Mouse (Mus musculus) intestine, embryonic 14.5 days (tissue): Measurements from ENCODE around the gene Muc3. TPM values are rescaled to one million over a fixed set of nuclear protein-coding genes. Genes with fewer than 3 reads are reported as not detected.

Experiments used
- ATAC-seq: fragments of 200-750 bp; cut with Nextera tagmentation; replicated peaks from 2 replicates; pipeline ENCODE4 v1.8.0; 2017; ENCODE audit warnings: low read depth, moderate number of reproducible peaks, moderate TSS enrichment, moderate library complexity; ENCODE audit not compliant: low FRiP score, low TSS enrichment
- DNase-seq: peaks from one replicate; pipeline ENCODE4 v3.0.0-alpha.2; 2018; ENCODE audit warnings: low spot score
- H3K27ac ChIP-seq: fragments of 300-500 bp; sonication (generic); 2 replicates; pipeline ENCODE4 v1.5.1; 2014; ENCODE audit warnings: low read depth, mild to moderate bottlenecking, control low read depth
- H3K27me3 ChIP-seq: fragments of 300-500 bp; sonication (generic); replicated peaks from 2 replicates; pipeline ENCODE4 v1.6.1; 2014; ENCODE audit warnings: low read length, control low read depth; ENCODE audit not compliant: control insufficient read depth, insufficient read depth
- H3K36me3 ChIP-seq: fragments of 300-500 bp; sonication (generic); 2 replicates; pipeline ENCODE4 v1.6.1; 2014; ENCODE audit warnings: low read length, control low read depth; ENCODE audit not compliant: control insufficient read depth, insufficient read depth
- H3K4me1 ChIP-seq: fragments of 300-500 bp; sonication (generic); replicated peaks from 2 replicates; pipeline ENCODE4 v1.6.1; 2014; ENCODE audit warnings: low read length, control low read depth, mixed read lengths; ENCODE audit not compliant: control insufficient read depth, insufficient read depth
- H3K4me2 ChIP-seq: fragments of 300-500 bp; sonication (generic); 2 replicates; pipeline ENCODE4 v1.6.1; 2014; ENCODE audit warnings: low read length
- H3K4me3 ChIP-seq: fragments of 300-500 bp; sonication (generic); 2 replicates; pipeline ENCODE4 v1.5.1; 2014; ENCODE audit warnings: low read depth, low read length, control low read depth, mixed read lengths
- H3K9ac ChIP-seq: fragments of 300-500 bp; sonication (generic); 2 replicates; pipeline ENCODE4 v1.6.1; 2014; ENCODE audit warnings: mild to moderate bottlenecking, low read length
- H3K9me3 ChIP-seq: fragments of 300-500 bp; sonication (generic); 2 replicates; pipeline ENCODE4 v1.6.1; 2016; ENCODE audit warnings: low read length, control low read depth; ENCODE audit not compliant: control insufficient read depth
- WGBS: fragments of 180-500 bp; shearing (Covaris S2); extraction: QIAGEN DNeasy Blood & Tissue Kit; methylation state at CpG from one replicate; pipeline ENCODE4 v1.1.7; 2014; 5-methylcytosine and 5-hydroxymethylcytosine counted together
- polyA plus RNA-seq: library from polyadenylated mRNA; unstranded; fragments of >200 nt; fragmentation: Nextera tagmentation; extraction: Ambion mirVana; gene quantifications from 2 replicates; pipeline ENCODE4 v1.2.1, GENCODE M21; 2014

Muc3 gene
- polyA plus RNA-seq, 1 experiment from 2014 or later, result 1.3 TPM

DNA sequence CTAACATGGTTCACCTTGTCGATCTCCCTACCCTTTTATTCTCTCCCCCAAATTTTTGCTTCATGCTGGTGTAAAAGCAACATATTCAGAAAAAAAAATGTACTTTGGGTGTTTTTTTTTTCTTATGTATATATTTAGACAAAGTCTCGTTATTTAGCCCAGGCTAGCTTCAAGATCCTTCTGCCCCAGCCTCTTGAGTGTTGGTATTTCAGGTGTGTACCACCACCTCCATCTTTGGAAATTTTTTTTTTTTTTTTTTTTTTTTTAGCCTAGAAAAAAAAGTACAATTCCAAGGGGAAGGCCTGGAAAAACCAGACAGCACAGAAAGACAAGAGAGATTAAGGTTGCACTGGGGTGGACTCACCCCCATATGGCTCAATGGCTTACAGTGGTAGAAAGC, 32.1 kb downstream of the Muc3 start:
- peaks cover 14% of the 10 kb centered on the region for H3K4me1 ChIP-seq
- H3K9ac ChIP-seq, result no peak overlapping the region
- H3K4me2 ChIP-seq, result no peak overlapping the region
- H3K9me3 ChIP-seq, result no peaks in the 10 kb centered on the region
- WGBS, result 85% methylated on average over 2 of the region's 2 CpGs
- no peak overlapping the region for H3K4me3 ChIP-seq
- H3K36me3 ChIP-seq, result peaks cover 12% of the 10 kb centered on the region
- DNase-seq (no peak), ATAC-seq (no peak)
- H3K27ac ChIP-seq, result no peak overlapping the region
- no peaks in the 10 kb centered on the region for H3K27me3 ChIP-seq

DNA sequence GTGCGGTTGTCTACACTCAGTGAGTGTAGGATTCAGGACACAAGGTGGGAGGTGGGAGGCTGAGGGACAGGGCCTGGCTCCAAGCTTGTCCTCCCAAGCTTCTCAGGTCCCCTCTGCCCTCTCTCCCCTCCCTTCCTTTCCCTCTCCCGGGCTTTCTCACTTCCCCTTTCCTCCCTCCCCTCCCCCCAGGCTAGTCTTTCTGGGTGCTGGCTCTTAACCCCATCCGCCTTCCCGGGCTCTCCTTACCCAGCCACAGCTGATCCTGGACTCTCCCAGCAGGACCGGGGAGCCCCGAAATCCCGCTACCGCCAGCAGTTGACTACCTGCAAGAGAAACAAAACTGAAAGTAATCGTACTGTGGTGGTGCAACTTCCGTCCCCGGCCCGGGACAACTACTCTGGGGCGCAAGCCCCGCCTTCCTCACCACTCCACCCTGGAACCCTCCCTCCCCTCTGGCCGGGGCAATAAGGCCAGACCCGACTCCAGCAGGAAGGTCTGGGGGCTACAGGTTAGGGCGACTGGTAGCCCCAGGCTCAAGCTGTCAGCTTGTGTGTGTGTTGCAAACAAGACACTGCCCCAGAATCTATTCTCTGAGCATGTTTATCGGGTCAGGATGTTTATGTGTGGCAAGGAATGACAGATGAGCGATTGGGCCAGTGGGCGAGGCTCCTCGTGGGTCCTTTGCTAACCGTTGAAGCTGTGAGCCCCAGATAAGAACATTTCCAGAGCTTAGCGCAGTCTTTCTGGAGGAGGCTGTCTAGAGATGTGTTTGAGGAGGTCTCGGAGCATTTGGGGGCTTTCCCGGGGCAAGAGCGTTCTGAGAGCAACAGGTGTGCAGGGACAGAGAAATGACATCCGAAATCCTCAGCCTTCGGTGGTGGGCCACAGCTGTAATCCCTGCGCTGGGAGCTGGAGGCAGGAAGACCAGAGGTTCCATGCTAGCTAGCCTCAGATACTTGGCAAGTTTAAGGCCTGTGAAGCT, 33.0 kb downstream of the Muc3 start, which contains the start of gene Trim56:
Gene Trim56 (minus strand): TSS at position 344 of the 982 bp plus-strand sequence.
- ATAC-seq, result peak; percentile 85
- 5% methylated on average over 29 of the region's 29 CpGs for WGBS

DNA sequence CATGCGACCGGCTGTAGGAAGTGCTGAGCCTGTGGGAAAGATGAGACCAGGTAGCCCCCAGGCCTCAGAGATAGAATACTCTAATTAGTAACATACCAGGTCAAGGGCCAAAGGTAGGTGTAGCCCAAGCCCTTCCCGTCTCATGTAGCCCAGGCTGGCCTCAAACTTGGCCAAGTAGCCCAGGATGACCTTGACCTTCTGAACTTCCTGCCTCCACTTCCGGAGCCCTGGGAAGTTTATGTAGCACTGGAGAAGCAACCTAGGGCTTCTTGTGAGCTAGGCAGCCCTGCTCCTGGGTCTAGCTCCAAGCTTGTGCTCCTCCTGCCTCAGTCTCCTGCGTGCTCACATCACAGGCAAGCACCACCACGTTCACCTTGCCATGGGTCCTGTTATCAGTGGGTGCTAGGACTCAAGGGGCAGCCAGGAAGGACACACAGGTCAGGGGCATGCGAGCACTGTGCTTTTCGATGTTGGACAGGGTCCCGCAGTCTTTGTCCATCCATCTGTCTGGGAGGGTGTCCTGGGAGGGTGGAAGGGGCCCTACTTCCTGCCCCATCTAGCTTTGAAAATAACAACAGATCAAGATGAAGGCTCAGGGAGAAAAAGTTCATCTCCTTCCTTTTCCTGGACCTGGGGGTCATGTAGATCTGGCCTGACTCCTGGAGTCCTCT, 34.1 kb downstream of the Muc3 start:
- Histone ChIP-seq H3K27ac (no peak overlapping the region), H3K4me3 (peak overlapping the region; percentile 68), H3K4me1 (peaks cover 14% of the 10 kb centered on the region), H3K9me3 (no peaks in the 10 kb centered on the region), H3K4me2 (peak overlapping the region; percentile 85), H3K36me3 (peaks cover 16% of the 10 kb centered on the region), H3K9ac (peak overlapping the region; percentile 74; the same call in 1 of the 2 replicates), H3K27me3 (no peaks in the 10 kb centered on the region)
- 77% methylated on average over 9 of the region's 9 CpGs for WGBS
- DNase-seq, result no peak
- no peak for ATAC-seq

More for the DNA sequence above, 33.0 kb downstream of the Muc3 start, which contains the start of gene Trim56:
- H3K27ac ChIP-seq, result peak within 1 kb of the TSS; percentile 64
- H3K4me1 ChIP-seq, result peaks cover 14% of the 10 kb centered on the region
- peak within 1 kb of the TSS; percentile 68 for H3K4me3 ChIP-seq
- DNase-seq, result peak; percentile 87
- no peaks in the 10 kb centered on the region for H3K9me3 ChIP-seq
- H3K9ac ChIP-seq, result peak within 1 kb of the TSS; percentile 74
- no peaks in the 10 kb centered on the region for H3K27me3 ChIP-seq
- H3K36me3 ChIP-seq, result peaks cover 12% of the 10 kb centered on the region
- H3K4me2 ChIP-seq, result peak within 1 kb of the TSS; percentile 85

DNA sequence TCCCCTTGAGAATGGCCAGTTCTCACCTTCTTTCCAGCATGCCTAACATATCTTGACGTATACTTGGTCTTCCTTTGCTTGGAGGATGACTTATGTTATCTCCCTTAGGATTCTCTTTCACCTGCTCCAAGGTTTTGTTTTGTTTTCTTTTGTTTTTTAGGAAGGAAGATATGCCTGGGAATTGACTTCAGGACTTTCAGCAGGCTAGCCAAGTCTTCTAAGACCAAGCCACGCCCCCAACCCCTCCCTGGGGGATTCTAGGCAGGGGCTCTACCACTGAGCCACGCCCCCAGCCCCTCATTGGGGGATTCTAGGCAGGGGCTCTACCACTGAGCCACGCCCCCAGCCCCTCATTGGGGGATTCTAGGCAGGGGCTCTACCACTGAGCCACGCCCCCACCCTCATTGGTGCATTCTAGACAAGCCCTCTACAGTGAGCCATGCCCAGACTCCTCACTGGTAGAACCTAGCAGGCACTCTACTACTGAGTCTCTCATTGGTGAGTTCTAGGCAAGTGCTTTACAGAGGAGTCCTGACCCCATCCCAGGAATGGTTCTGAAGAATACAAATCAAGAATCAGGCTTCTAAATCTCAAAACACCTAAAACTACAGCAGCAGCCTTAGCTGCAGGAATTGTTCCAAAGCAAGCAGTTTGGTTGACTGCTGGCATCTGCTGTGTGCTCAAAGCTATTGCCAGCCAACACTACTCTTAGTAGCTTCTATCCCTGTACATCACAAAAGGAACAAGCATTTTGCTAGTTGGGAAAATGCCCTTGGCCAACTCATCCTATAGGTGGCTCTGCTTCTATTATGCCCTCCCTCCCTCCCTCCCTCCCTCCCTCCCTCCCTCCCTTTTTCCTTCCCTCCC, 37.3 kb downstream of the Muc3 start:
- DNase-seq (no peak), ATAC-seq (no peak)
- Histone ChIP-seq H3K9me3 (no peaks in the 10 kb centered on the region), H3K9ac (no peak overlapping the region), H3K27me3 (no peaks in the 10 kb centered on the region), H3K27ac (no peak overlapping the region), H3K4me1 (peaks cover 14% of the 10 kb centered on the region), H3K4me3 (no peak overlapping the region), H3K36me3 (peaks cover 16% of the 10 kb centered on the region), H3K4me2 (no peak overlapping the region)
- WGBS, result 81% methylated on average over 5 of the region's 5 CpGs

GRCm38 (mm10) chr5:137110863-137111262, 38.3 kb downstream of the Muc3 start:
- Histone ChIP-seq H3K27me3 (no peaks in the 10 kb centered on the region), H3K9me3 (no peaks in the 10 kb centered on the region), H3K27ac (no peak overlapping the region), H3K9ac (no peak overlapping the region), H3K4me3 (no peak overlapping the region), H3K36me3 (peaks cover 16% of the 10 kb centered on the region), H3K4me1 (peaks cover 11% of the 10 kb centered on the region), H3K4me2 (no peak overlapping the region)
- DNase-seq (no peak), ATAC-seq (no peak)
- 93% methylated on average over 12 of the region's 12 CpGs for WGBS

GRCm38 (mm10) chr5:137109941-137110593, 39.1 kb downstream of the Muc3 start:
- peaks cover 16% of the 10 kb centered on the region for H3K36me3 ChIP-seq
- ATAC-seq (no peak), DNase-seq (no peak)
- H3K4me2 ChIP-seq, result no peak overlapping the region
- H3K9me3 ChIP-seq, result no peaks in the 10 kb centered on the region
- no peak overlapping the region for H3K9ac ChIP-seq
- 56% methylated on average over 25 of the region's 25 CpGs for WGBS
- H3K27me3 ChIP-seq, result no peaks in the 10 kb centered on the region
- H3K4me1 ChIP-seq, result peaks cover 5% of the 10 kb centered on the region
- H3K27ac ChIP-seq, result no peak overlapping the region
- H3K4me3 ChIP-seq, result no peak overlapping the region

DNA sequence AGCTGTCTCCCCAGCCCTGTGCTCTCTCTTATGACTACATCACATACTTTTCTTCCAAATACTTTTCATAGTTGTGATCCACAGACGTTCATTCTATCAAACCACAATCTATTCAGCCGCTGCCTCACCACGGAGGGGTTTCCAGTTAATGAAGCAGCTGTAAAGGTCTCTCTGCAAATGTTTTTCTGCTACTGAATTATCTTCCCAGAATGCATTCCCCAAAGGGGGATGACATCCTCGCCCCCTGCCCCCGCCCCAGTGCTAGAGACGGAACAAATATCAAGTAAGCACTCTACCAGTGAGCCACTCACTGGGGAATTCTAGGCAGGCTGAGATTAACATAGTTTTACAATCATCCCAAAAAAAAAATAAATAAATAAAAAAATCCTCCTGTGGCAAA, 41.0 kb downstream of the Muc3 start:
- WGBS, result 60% methylated on average over 6 of the region's 6 CpGs
- no peaks in the 10 kb centered on the region for H3K4me1 ChIP-seq
- H3K27ac ChIP-seq, result no peak overlapping the region
- H3K36me3 ChIP-seq, result peaks cover 10% of the 10 kb centered on the region
- no peak overlapping the region for H3K4me2 ChIP-seq
- no peak for DNase-seq
- ATAC-seq, result no peak
- H3K27me3 ChIP-seq, result no peaks in the 10 kb centered on the region
- H3K9ac ChIP-seq, result no peak overlapping the region
- H3K4me3 ChIP-seq, result no peak overlapping the region
- no peaks in the 10 kb centered on the region for H3K9me3 ChIP-seq

DNA sequence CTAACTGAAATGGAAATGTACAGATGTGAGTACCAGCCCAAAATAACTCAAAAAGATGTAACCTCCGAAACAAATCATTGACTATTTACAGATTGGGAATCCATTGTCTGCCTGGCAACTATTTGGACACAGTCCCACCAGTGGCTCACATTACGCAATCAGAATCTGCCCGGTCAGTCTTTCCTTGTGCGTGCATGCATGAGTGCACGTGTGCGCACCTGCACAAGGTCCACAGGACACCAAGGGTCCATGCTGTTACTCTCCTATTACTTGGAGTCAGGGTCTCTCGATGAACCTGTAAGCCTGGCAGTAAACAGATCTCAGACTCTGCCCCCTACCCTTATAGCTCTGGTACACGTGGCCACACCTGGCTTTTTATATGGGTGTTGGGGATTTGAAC, 41.5 kb downstream of the Muc3 start:
- no peaks in the 10 kb centered on the region for H3K9me3 ChIP-seq
- ATAC-seq, result no peak
- no peak overlapping the region for H3K9ac ChIP-seq
- H3K4me2 ChIP-seq, result no peak overlapping the region
- no peaks in the 10 kb centered on the region for H3K4me1 ChIP-seq
- 81% methylated on average over 8 of the region's 8 CpGs for WGBS
- H3K4me3 ChIP-seq, result no peak overlapping the region
- DNase-seq, result no peak
- H3K27me3 ChIP-seq, result no peaks in the 10 kb centered on the region
- H3K36me3 ChIP-seq, result peaks cover 6% of the 10 kb centered on the region; the same call in 1 of the 2 replicates
- no peak overlapping the region for H3K27ac ChIP-seq
